Mouse (Mus musculus) embryonic fibroblast, embryonic 13.5 days (primary cell): Measurements from ENCODE around the gene 1700028P14Rik.

Experiments used
- CTCF ChIP-seq: IDR thresholded peaks from 2 replicates; pipeline ENCODE4 v1.5.1; 2011; ENCODE audit warnings: mild to moderate bottlenecking, control low read depth, low read length, moderate library complexity, borderline replicate concordance; ENCODE audit not compliant: insufficient read depth
- POLR2A ChIP-seq: IDR thresholded peaks from 2 replicates; pipeline ENCODE4 v1.6.1; 2011; ENCODE audit warnings: low read depth, mild to moderate bottlenecking, control low read depth, low read length, moderate library complexity

DNA sequence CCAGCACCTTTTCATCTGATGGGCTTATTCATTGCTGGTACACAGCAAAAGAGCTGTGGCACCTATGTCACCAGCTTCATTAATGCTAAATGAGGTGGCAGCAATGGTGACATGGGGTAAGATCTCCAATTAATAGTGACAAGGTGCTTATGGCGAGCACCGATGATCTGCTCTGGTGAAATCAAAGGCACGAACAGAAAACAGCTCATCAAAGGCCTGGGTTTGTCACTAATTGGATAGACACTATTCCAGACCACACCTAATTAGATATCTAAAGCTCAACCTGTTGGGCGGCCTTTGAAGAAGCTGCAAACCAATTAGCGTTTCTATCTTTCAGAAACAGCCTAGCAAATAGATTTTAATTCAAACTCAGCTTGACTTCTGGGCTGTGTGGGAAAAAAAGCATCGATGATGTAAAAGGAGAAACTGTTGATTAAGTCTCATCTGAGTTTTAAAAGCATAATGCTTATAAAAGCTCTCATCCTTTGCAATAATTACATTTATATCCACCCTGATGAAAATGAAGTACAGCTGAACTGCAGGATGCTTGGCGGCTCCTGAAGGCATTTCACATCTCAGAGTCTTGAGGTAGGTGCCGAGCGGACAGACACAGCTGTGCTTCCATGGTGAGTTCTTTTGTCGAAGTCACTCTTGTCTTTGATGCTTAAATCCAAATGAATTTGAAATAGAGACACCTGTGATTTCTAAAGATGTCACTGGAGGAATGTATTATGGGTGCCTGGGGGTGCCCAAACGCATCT, 109.2 kb downstream of the 1700028P14Rik start:
- TF ChIP-seq CTCF (no peak), POLR2A (no peak)
